Mouse (Mus musculus) stomach, embryonic 16.5 days (tissue): ENCODE results near the gene Pstk. TPM values are rescaled to one million over a fixed set of nuclear protein-coding genes. Genes with fewer than 3 reads are reported as not detected.
"Not testable (repeated sequence)": the region's sequence is repeated elsewhere in the genome, so short reads cannot be mapped to it uniquely, and the experiment has no call there.

ENCODE experiments used
- ATAC-seq: fragments of 200-750 bp; cut with Nextera tagmentation; 2 replicates; pipeline ENCODE4 v1.8.0; 2017; ENCODE audit warnings: moderate number of reproducible peaks, moderate TSS enrichment; ENCODE audit not compliant: insufficient read depth, low FRiP score
- H3K27ac ChIP-seq: fragments of 300-500 bp; sonication (generic); 2 replicates; pipeline ENCODE4 v1.5.1; 2014; ENCODE audit warnings: low read length
- H3K27me3 ChIP-seq: fragments of 300-500 bp; sonication (generic); 2 replicates; pipeline ENCODE4 v1.6.1; 2014; ENCODE audit warnings: low read length, control low read depth, mixed read lengths; ENCODE audit not compliant: control insufficient read depth, insufficient read depth
- H3K36me3 ChIP-seq: fragments of 300-500 bp; sonication (generic); 2 replicates; pipeline ENCODE4 v1.6.1; 2014; ENCODE audit warnings: low read length; ENCODE audit not compliant: control insufficient read depth, insufficient read depth
- H3K4me1 ChIP-seq: fragments of 300-500 bp; sonication (generic); 2 replicates; pipeline ENCODE4 v1.6.1; 2014; ENCODE audit warnings: low read length, control low read depth, mixed read lengths; ENCODE audit not compliant: control insufficient read depth, insufficient read depth
- H3K4me2 ChIP-seq: fragments of 300-500 bp; sonication (generic); 2 replicates; pipeline ENCODE4 v1.6.1; 2014; ENCODE audit warnings: low read depth, low read length, mixed read lengths
- H3K4me3 ChIP-seq: fragments of 300-500 bp; sonication (generic); replicated peaks from 2 replicates; pipeline ENCODE4 v1.5.1; 2014; ENCODE audit warnings: mild to moderate bottlenecking, low read length
- H3K9ac ChIP-seq: fragments of 300-500 bp; sonication (generic); 2 replicates; pipeline ENCODE4 v1.6.1; 2014; ENCODE audit warnings: low read length
- H3K9me3 ChIP-seq: fragments of 300-500 bp; sonication (generic); replicated peaks from 2 replicates; pipeline ENCODE4 v1.6.1; 2016; ENCODE audit warnings: low read length, control low read depth; ENCODE audit not compliant: control insufficient read depth
- WGBS: fragments of 180-500 bp; shearing (Covaris S2); extraction: QIAGEN DNeasy Blood & Tissue Kit; methylation state at CpG from one replicate; pipeline ENCODE4 v1.1.7; 2014; 5-methylcytosine and 5-hydroxymethylcytosine counted together
- polyA plus RNA-seq: library from polyadenylated mRNA; unstranded; fragments of >200 nt; fragmentation: Nextera tagmentation; extraction: Ambion mirVana; gene quantifications from 2 replicates; pipeline ENCODE4 v1.2.1, GENCODE M21; 2015

Gene Pstk
- polyA plus RNA-seq, 1 experiment from 2014 or later = 77.5 TPM

GRCm38 (mm10) chr7:131409988-131410385, 39.0 kb downstream of the Pstk start:
- Histone ChIP-seq H3K4me3 (peak overlapping the region; percentile 86), H3K27me3 (no peaks in the 10 kb centered on the region), H3K9me3 (no peaks in the 10 kb centered on the region), H3K4me2 (peak overlapping the region; percentile 62), H3K36me3 (no peaks in the 10 kb centered on the region), H3K27ac (peak overlapping the region; percentile 54; the same call in 1 of the 2 replicates), H3K9ac (peak overlapping the region; percentile 94), H3K4me1 (peaks cover 13% of the 10 kb centered on the region)
- under 1% methylated on average over 38 of the region's 38 CpGs for WGBS
- peak; percentile 51 for ATAC-seq

- peak; percentile 99 for ATAC-seq
- no peaks in the 10 kb centered on the region for H3K9me3 ChIP-seq
- peak within 1 kb of the TSS; percentile 86 for H3K4me3 ChIP-seq
- H3K27me3 ChIP-seq = no peaks in the 10 kb centered on the region
- H3K36me3 ChIP-seq = no peaks in the 10 kb centered on the region
- H3K27ac ChIP-seq = peak within 1 kb of the TSS; percentile 79
- peak within 1 kb of the TSS; percentile 94 for H3K9ac ChIP-seq
- under 1% methylated on average over 42 of the region's 42 CpGs for WGBS
- H3K4me2 ChIP-seq = peak within 1 kb of the TSS; percentile 62
- H3K4me1 ChIP-seq = peaks cover 13% of the 10 kb centered on the region
Observed at GRCm38 (mm10) chr7:131410416-131411058, 39.6 kb downstream of the Pstk start, which contains the start of the genes Ikzf5 and Acadsb. Gene Ikzf5, minus strand, starts transcription at chr7:131410521. Gene Acadsb, plus strand, starts transcription at chr7:131410601.

GRCm38 (mm10) chr7:131411221-131411940, 40.4 kb downstream of the Pstk start:
- 29% methylated on average over 10 of the region's 10 CpGs for WGBS
- Histone ChIP-seq H3K9ac (peak overlapping the region; percentile 94), H3K4me1 (peaks cover 13% of the 10 kb centered on the region), H3K36me3 (no peaks in the 10 kb centered on the region), H3K27me3 (no peaks in the 10 kb centered on the region), H3K9me3 (no peaks in the 10 kb centered on the region), H3K4me3 (peak overlapping the region; percentile 86), H3K27ac (peak overlapping the region; percentile 79), H3K4me2 (peak overlapping the region; percentile 57)
- no peak for ATAC-seq

- no peak for ATAC-seq
- H3K4me1 ChIP-seq = peaks cover 13% of the 10 kb centered on the region
- H3K36me3 ChIP-seq = no peaks in the 10 kb centered on the region
- H3K4me3 ChIP-seq = peak overlapping the region; percentile 86
- no peak overlapping the region for H3K27ac ChIP-seq
- H3K4me2 ChIP-seq = peak overlapping the region; percentile 57
- no peaks in the 10 kb centered on the region for H3K27me3 ChIP-seq
- H3K9ac ChIP-seq = no peak overlapping the region
- WGBS = 53% methylated on average over 2 of the region's 2 CpGs
- no peaks in the 10 kb centered on the region for H3K9me3 ChIP-seq
Observed at GRCm38 (mm10) chr7:131411941-131412270, 41.0 kb downstream of the Pstk start.

GRCm38 (mm10) chr7:131416742-131417141, 45.8 kb downstream of the Pstk start:
- not testable (repeated sequence) for H3K9ac ChIP-seq, H3K27ac ChIP-seq, H3K4me3 ChIP-seq, H3K4me1 ChIP-seq, H3K36me3 ChIP-seq, H3K4me2 ChIP-seq, H3K9me3 ChIP-seq, H3K27me3 ChIP-seq, ATAC-seq

- H3K4me3 ChIP-seq = no peak overlapping the region
- no peaks in the 10 kb centered on the region for H3K4me1 ChIP-seq
- H3K9me3 ChIP-seq = no peaks in the 10 kb centered on the region
- ATAC-seq = no peak
- no peaks in the 10 kb centered on the region for H3K27me3 ChIP-seq
- no peaks in the 10 kb centered on the region for H3K36me3 ChIP-seq
- no peak overlapping the region for H3K9ac ChIP-seq
- no peak overlapping the region for H3K27ac ChIP-seq
- H3K4me2 ChIP-seq = no peak overlapping the region
Observed at GRCm38 (mm10) chr7:131417605-131418004, 46.7 kb downstream of the Pstk start.

- H3K4me3 ChIP-seq = no peak overlapping the region
- H3K9ac ChIP-seq = no peak overlapping the region
Observed at GRCm38 (mm10) chr7:131424912-131425311, 54.0 kb downstream of the Pstk start.

GRCm38 (mm10) chr7:131427331-131427730, 56.4 kb downstream of the Pstk start:
- H3K9me3 ChIP-seq = no peaks in the 10 kb centered on the region
- no peak for ATAC-seq
- WGBS = 90% methylated on average over 5 of the region's 5 CpGs
- H3K9ac ChIP-seq = no peak overlapping the region
- H3K4me1 ChIP-seq = no peaks in the 10 kb centered on the region
- H3K27me3 ChIP-seq = no peaks in the 10 kb centered on the region
- no peak overlapping the region for H3K4me2 ChIP-seq
- H3K36me3 ChIP-seq = peaks cover 4% of the 10 kb centered on the region; the same call in 1 of the 2 replicates
- H3K4me3 ChIP-seq = no peak overlapping the region
- H3K27ac ChIP-seq = no peak overlapping the region

More at GRCm38 (mm10) chr7:131424912-131425311, 54.0 kb downstream of the Pstk start:
- Histone ChIP-seq H3K4me2 (no peak overlapping the region), H3K4me1 (no peaks in the 10 kb centered on the region), H3K36me3 (no peaks in the 10 kb centered on the region), H3K27ac (no peak overlapping the region), H3K9me3 (no peaks in the 10 kb centered on the region), H3K27me3 (no peaks in the 10 kb centered on the region)
- WGBS = 75% methylated on average over 2 of the region's 2 CpGs
- peak; percentile 47; the same call in 1 of the 2 replicates for ATAC-seq

GRCm38 (mm10) chr7:131432244-131432643, 61.3 kb downstream of the Pstk start:
- Histone ChIP-seq H3K27ac (no peak overlapping the region), H3K9me3 (no peaks in the 10 kb centered on the region), H3K36me3 (peaks cover 4% of the 10 kb centered on the region; the same call in 1 of the 2 replicates), H3K9ac (no peak overlapping the region), H3K4me3 (no peak overlapping the region), H3K4me1 (no peaks in the 10 kb centered on the region), H3K27me3 (no peaks in the 10 kb centered on the region), H3K4me2 (no peak overlapping the region)
- WGBS = 18% methylated on average over 1 of the region's 1 CpGs
- no peak for ATAC-seq
